24 mouse cellular contexts compared by ENCODE assay signal in genomic region chr7:79568212-79568611, GRCm38 (mm10). TPM values are rescaled to one million over a fixed set of nuclear protein-coding genes. Genes with fewer than 3 reads are reported as not detected.
DNase-seq lines count a peak whose midpoint lies in the region; ATAC-seq lines count a peak whose summit lies in the region.
"Had no signal": no experiment of that assay in that cellular context is flagged by ENCODE, and none has a peak within 500 bp of the region (broad histone marks: within the 10 kb centered on the region; RNA-seq: fewer than 3 reads in every experiment).

No protein-coding gene starts in this region.

- H3K36me3 ChIP-seq in forebrain, embryonic 11.5 days (ENCODE audit: control insufficient read depth, insufficient read depth, low read length) = no peaks in the 10 kb centered on the region
- no peaks in the 10 kb centered on the region for H3K36me3 ChIP-seq in forebrain, embryonic 13.5 days (ENCODE audit: poor library complexity, severe bottlenecking)
- no peaks in the 10 kb centered on the region for H3K36me3 ChIP-seq in hindbrain, embryonic 15.5 days
- no peaks in the 10 kb centered on the region for H3K36me3 ChIP-seq in hindbrain, embryonic 12.5 days
- H3K36me3 ChIP-seq in neural tube, embryonic 15.5 days = no peaks in the 10 kb centered on the region
- no peaks in the 10 kb centered on the region for H3K36me3 ChIP-seq in liver, embryonic 11.5 days (ENCODE audit: control insufficient read depth, insufficient read depth, low read length)
- H3K36me3 ChIP-seq: embryonic facial prominence, embryonic 13.5 days; heart, embryonic 12.5 days had no signal

- WGBS in forebrain, embryonic 11.5 days = 65% methylated on average over 6 of the region's 6 CpGs
- 70% methylated on average over 6 of the region's 6 CpGs for WGBS in forebrain, embryonic 13.5 days
- 69% methylated on average over 6 of the region's 6 CpGs for WGBS in hindbrain, embryonic 15.5 days
- 62% methylated on average over 6 of the region's 6 CpGs for WGBS in hindbrain, embryonic 12.5 days
- 71% methylated on average over 6 of the region's 6 CpGs for WGBS in neural tube, embryonic 15.5 days
- 61% methylated on average over 6 of the region's 6 CpGs for WGBS in liver, embryonic 11.5 days

- no peaks in the 10 kb centered on the region for H3K27me3 ChIP-seq in forebrain, embryonic 11.5 days (ENCODE audit: control insufficient read depth, insufficient read depth, low read length)
- H3K27me3 ChIP-seq in forebrain, embryonic 13.5 days = no peaks in the 10 kb centered on the region
- no peaks in the 10 kb centered on the region for H3K27me3 ChIP-seq in hindbrain, embryonic 15.5 days
- peaks cover 21% of the 10 kb centered on the region for H3K27me3 ChIP-seq in hindbrain, embryonic 12.5 days
- no peaks in the 10 kb centered on the region for H3K27me3 ChIP-seq in neural tube, embryonic 15.5 days (replicated peaks)
- peaks cover 20% of the 10 kb centered on the region for H3K27me3 ChIP-seq in liver, embryonic 11.5 days (replicated peaks; ENCODE audit: control insufficient read depth, insufficient read depth, low read length)

- H3K27ac ChIP-seq in forebrain, embryonic 11.5 days (ENCODE audit: low read depth, low read length) = no peak overlapping the region
- no peak overlapping the region for H3K27ac ChIP-seq in forebrain, embryonic 13.5 days
- H3K27ac ChIP-seq in hindbrain, embryonic 15.5 days (replicated peaks) = peak overlapping the region; percentile 75
- H3K27ac ChIP-seq in hindbrain, embryonic 12.5 days = no peak overlapping the region
- H3K27ac ChIP-seq in neural tube, embryonic 15.5 days (replicated peaks) = peak overlapping the region; percentile 19
- H3K27ac ChIP-seq in liver, embryonic 11.5 days (ENCODE audit: low read depth, low read length) = no peak overlapping the region
- H3K27ac ChIP-seq: embryonic facial prominence, embryonic 13.5 days; macrophage had no signal

- H3K4me2 ChIP-seq in forebrain, embryonic 11.5 days (ENCODE audit: low read depth, low read length, severe bottlenecking) = no peak overlapping the region
- H3K4me2 ChIP-seq in forebrain, embryonic 13.5 days = no peak overlapping the region
- no peak overlapping the region for H3K4me2 ChIP-seq in hindbrain, embryonic 15.5 days
- H3K4me2 ChIP-seq in hindbrain, embryonic 12.5 days (replicated peaks) = no peak overlapping the region
- no peak overlapping the region for H3K4me2 ChIP-seq in neural tube, embryonic 15.5 days
- no peak overlapping the region for H3K4me2 ChIP-seq in liver, embryonic 11.5 days
- H3K4me2 ChIP-seq: embryonic facial prominence, embryonic 13.5 days; heart, embryonic 12.5 days had no signal

- peaks cover 11% of the 10 kb centered on the region for H3K4me1 ChIP-seq in forebrain, embryonic 11.5 days (replicated peaks; ENCODE audit: control insufficient read depth, insufficient read depth, low read length)
- H3K4me1 ChIP-seq in forebrain, embryonic 13.5 days = peaks cover 28% of the 10 kb centered on the region
- peaks cover 6% of the 10 kb centered on the region; the same call in 1 of the 2 replicates for H3K4me1 ChIP-seq in hindbrain, embryonic 15.5 days (replicated peaks)
- H3K4me1 ChIP-seq in hindbrain, embryonic 12.5 days = peaks cover 11% of the 10 kb centered on the region
- peaks cover 4% of the 10 kb centered on the region; the same call in 1 of the 2 replicates for H3K4me1 ChIP-seq in neural tube, embryonic 15.5 days
- H3K4me1 ChIP-seq in liver, embryonic 11.5 days (replicated peaks; ENCODE audit: control insufficient read depth, insufficient read depth, low read length) = no peaks in the 10 kb centered on the region
- H3K4me1 ChIP-seq: embryonic facial prominence, embryonic 13.5 days; heart, embryonic 12.5 days had no signal

- no peak overlapping the region for H3K9ac ChIP-seq in forebrain, embryonic 11.5 days (ENCODE audit: low read length)
- no peak overlapping the region for H3K9ac ChIP-seq in forebrain, embryonic 13.5 days
- no peak overlapping the region for H3K9ac ChIP-seq in hindbrain, embryonic 15.5 days
- no peak overlapping the region for H3K9ac ChIP-seq in hindbrain, embryonic 12.5 days
- no peak overlapping the region for H3K9ac ChIP-seq in neural tube, embryonic 15.5 days (replicated peaks)
- no peak overlapping the region for H3K9ac ChIP-seq in liver, embryonic 11.5 days (ENCODE audit: low read depth, low read length)
- H3K9ac ChIP-seq: embryonic facial prominence, embryonic 13.5 days; heart, embryonic 12.5 days; liver, postnatal 0 days had no signal

- no peaks in the 10 kb centered on the region for H3K9me3 ChIP-seq in forebrain, embryonic 11.5 days (ENCODE audit: control insufficient read depth, low read length)
- no peaks in the 10 kb centered on the region for H3K9me3 ChIP-seq in forebrain, embryonic 13.5 days (replicated peaks)
- no peaks in the 10 kb centered on the region for H3K9me3 ChIP-seq in hindbrain, embryonic 15.5 days
- no peaks in the 10 kb centered on the region for H3K9me3 ChIP-seq in hindbrain, embryonic 12.5 days (replicated peaks)
- no peaks in the 10 kb centered on the region for H3K9me3 ChIP-seq in neural tube, embryonic 15.5 days (replicated peaks)
- H3K9me3 ChIP-seq in liver, embryonic 11.5 days (ENCODE audit: control insufficient read depth, low read length) = no peaks in the 10 kb centered on the region
- H3K9me3 ChIP-seq: embryonic facial prominence, embryonic 13.5 days; heart, embryonic 12.5 days had no signal

- DNase-seq in forebrain, embryonic 11.5 days (ENCODE audit: low spot score) = peak; percentile 41
- no peak for DNase-seq in neural tube, embryonic 10.5 days (ENCODE audit: extremely low spot score, low spot score)
- no peak for DNase-seq in liver, embryonic 11.5 days (ENCODE audit: low spot score)
- DNase-seq: adrenal gland, postnatal 10 days; cerebellum, adult 8-10 months; cerebellum, postnatal 36 days; embryo, embryonic 11 days; heart, postnatal 10 days; kidney, adult 18-20 months; liver, postnatal 0 days had no signal

- no peak overlapping the region for H3K4me3 ChIP-seq in forebrain, embryonic 11.5 days (ENCODE audit: low read depth, low read length)
- no peak overlapping the region for H3K4me3 ChIP-seq in forebrain, embryonic 13.5 days
- H3K4me3 ChIP-seq in hindbrain, embryonic 15.5 days = no peak overlapping the region
- H3K4me3 ChIP-seq in hindbrain, embryonic 12.5 days = no peak overlapping the region
- H3K4me3 ChIP-seq in neural tube, embryonic 15.5 days (replicated peaks) = no peak overlapping the region
- H3K4me3 ChIP-seq in liver, embryonic 11.5 days (ENCODE audit: low read depth, low read length) = no peak overlapping the region
- H3K4me3 ChIP-seq: embryonic facial prominence, embryonic 13.5 days; erythroblast, embryonic 14.5 days; heart, embryonic 12.5 days; myocyte had no signal

- no peak for ATAC-seq in forebrain, embryonic 11.5 days (replicated peaks; ENCODE audit: low FRiP score)
- ATAC-seq in forebrain, embryonic 13.5 days = no peak
- ATAC-seq in hindbrain, embryonic 15.5 days (ENCODE audit: low FRiP score, low read depth) = no peak
- no peak for ATAC-seq in hindbrain, embryonic 12.5 days (ENCODE audit: low FRiP score)
- ATAC-seq in neural tube, embryonic 15.5 days (ENCODE audit: low FRiP score) = no peak
- no peak for ATAC-seq in liver, embryonic 11.5 days (replicated peaks; ENCODE audit: low FRiP score)
- ATAC-seq in granulocyte monocyte progenitor cell, adult 5-6 weeks (replicated peaks; ENCODE audit: poor library complexity, severe bottlenecking) = no peak
- ATAC-seq: lung, postnatal 0 days had no signal

RNA-seq across cellular contexts. Expression of gene Rhcg, which starts 49.2 kb away (rescaled TPM):
- 5.5 and 6.8 TPM in 2 replicates for polyA plus RNA-seq in forebrain, embryonic 11.5 days (2014; fragmentation: Nextera tagmentation; extraction: Ambion mirVana)
- polyA plus RNA-seq in forebrain, embryonic 13.5 days (2015; fragmentation: Nextera tagmentation; extraction: Ambion mirVana) = 6.2 and 7.5 TPM in 2 replicates
- polyA plus RNA-seq in hindbrain, embryonic 15.5 days (2015; fragmentation: Nextera tagmentation; extraction: Ambion mirVana) = 4.0 and 5.1 TPM in 2 replicates
- polyA plus RNA-seq in hindbrain, embryonic 12.5 days (2016; fragmentation: Nextera tagmentation; extraction: Ambion mirVana) = 1.4 and 2.3 TPM in 2 replicates
- 5.4 and 6.5 TPM in 2 replicates for polyA plus RNA-seq in neural tube, embryonic 15.5 days (2015; fragmentation: Nextera tagmentation; extraction: Ambion mirVana)
- polyA plus RNA-seq in liver, embryonic 11.5 days (2014; fragmentation: Nextera tagmentation; extraction: Ambion mirVana) = not detected in 2 replicates
- total RNA-seq in granulocyte monocyte progenitor cell, adult 5-6 weeks (2014; fragmentation: Nextera tagmentation) = 1.2 TPM in 1 of 2 replicates, not detected in the other
- total RNA-seq in granulocyte monocyte progenitor cell, adult 5-6 weeks (2017) = 0.13 and 0.21 TPM in 2 replicates
- total RNA-seq: liver, adult 2 months had no signal
- polyA plus RNA-seq: heart, embryonic 12.5 days; limb, embryonic 11.5 days; liver, adult 2 months; macrophage; myocyte; urinary bladder, adult 2 months had no signal

Comparison
In these comparisons a context has a peak if more than half of its experiments do, and no peak if none do; other contexts are left out.
1. H3K27ac ChIP-seq: peak in hindbrain, embryonic 15.5 days (single experiment) and neural tube, embryonic 15.5 days (single experiment); none in forebrain, embryonic 11.5 days (single experiment), forebrain, embryonic 13.5 days (single experiment), hindbrain, embryonic 12.5 days (single experiment) and liver, embryonic 11.5 days (single experiment).